Mouse (Mus musculus) layer of hippocampus, adult 9-11 months (tissue): ENCODE measurements around the gene Ahsa1.
"Not testable (repeated sequence)": the region's sequence is repeated elsewhere in the genome, so short reads cannot be mapped to it uniquely, and the experiment has no call there.

Source experiments
- DNase-seq: peaks from one replicate; pipeline ENCODE4 v3.0.0; 2022

The Ahsa1 gene

GRCm38 (mm10) chr12:87282743-87283142, 16.5 kb downstream of the Ahsa1 start:
- DNase-seq = no peak

- DNase-seq = no peak
Observed at GRCm38 (mm10) chr12:87283706-87284105, 17.4 kb downstream of the Ahsa1 start.

GRCm38 (mm10) chr12:87284268-87284667, 18.0 kb downstream of the Ahsa1 start:
- no peak for DNase-seq

GRCm38 (mm10) chr12:87284726-87285125, 18.4 kb downstream of the Ahsa1 start:
- DNase-seq = no peak

GRCm38 (mm10) chr12:87289100-87289499, 22.8 kb downstream of the Ahsa1 start:
- no peak for DNase-seq

- DNase-seq = no peak
Observed at GRCm38 (mm10) chr12:87293934-87294333, 27.7 kb downstream of the Ahsa1 start.

GRCm38 (mm10) chr12:87299037-87299656, 32.9 kb downstream of the Ahsa1 start:
- no peak for DNase-seq

- DNase-seq = no peak
Observed at GRCm38 (mm10) chr12:87299657-87300440, 33.6 kb downstream of the Ahsa1 start, which contains the start of gene Ism2. TSS of gene Ism2 (minus strand) at chr12:87299705.

- no peak for DNase-seq
Observed at GRCm38 (mm10) chr12:87300441-87300690, 34.1 kb downstream of the Ahsa1 start.

- no peak for DNase-seq
Observed at GRCm38 (mm10) chr12:87301189-87301588, 34.9 kb downstream of the Ahsa1 start.

- no peak for DNase-seq
Observed at GRCm38 (mm10) chr12:87305767-87306583, 39.7 kb downstream of the Ahsa1 start.

- DNase-seq = not testable (repeated sequence)
Observed at GRCm38 (mm10) chr12:87306584-87306844, 40.2 kb downstream of the Ahsa1 start.

- DNase-seq = no peak
Observed at GRCm38 (mm10) chr12:87313098-87313497, 46.8 kb downstream of the Ahsa1 start.

GRCm38 (mm10) chr12:87317951-87318350, 51.7 kb downstream of the Ahsa1 start:
- no peak for DNase-seq

GRCm38 (mm10) chr12:87319229-87319628, 53.0 kb downstream of the Ahsa1 start:
- DNase-seq = no peak
